12 mouse cellular contexts compared by ENCODE assay signal in the genomic region with DNA sequence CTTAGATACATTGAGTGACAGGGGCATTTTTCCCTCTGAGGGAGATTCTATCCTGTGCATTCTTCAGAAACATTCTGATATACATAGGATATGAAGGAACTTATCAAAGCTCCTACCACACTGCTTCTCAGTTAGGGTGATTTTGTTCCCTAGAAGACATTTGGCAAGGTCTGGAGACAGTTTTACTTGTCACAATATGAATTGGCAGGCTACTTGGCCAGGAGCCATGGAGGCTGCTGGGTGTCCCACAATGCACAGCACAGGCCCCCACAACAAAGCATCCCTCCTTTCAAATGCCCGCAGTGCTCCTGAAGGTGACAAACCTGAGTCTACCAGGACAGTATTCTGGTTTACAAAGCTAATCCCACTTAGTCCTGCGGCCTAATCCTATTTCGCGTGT. TPM values are rescaled to one million over a fixed set of nuclear protein-coding genes. Genes with fewer than 3 reads are reported as not detected.
DNase-seq lines count a peak whose midpoint lies in the region.
"Had no signal": no experiment of that assay in that cellular context is flagged by ENCODE, and none has a peak within 500 bp of the region (broad histone marks: within the 10 kb centered on the region; RNA-seq: fewer than 3 reads in every experiment).

No protein-coding gene starts in this region.

- DNase-seq in cerebellum, postnatal 36 days = peak; percentile 16 to 18
- DNase-seq in cerebellum, adult 11-12 months = no peak
- peak; percentile 85 for DNase-seq in left cerebral cortex, postnatal 4 days
- no peak for DNase-seq in left cerebral cortex, adult 8-10 months (ENCODE audit: low spot score in 2 of 2)
- peak; percentile 12 for DNase-seq in right cerebral cortex, postnatal 4 days
- DNase-seq in right cerebral cortex, adult 18-20 months = no peak
- DNase-seq: adrenal gland, adult 2 months; adrenal gland, postnatal 25 days; cerebellum, adult 11 months; forebrain, postnatal 0 days; gastrocnemius, postnatal 14 days had no signal

- intact Hi-C loops in left cerebral cortex, postnatal 4 days (cut with DNase I) = no loop called here

RNA-seq across cellular contexts. Expression of a gene that starts 32.0 kb away (rescaled TPM):
- total RNA-seq in left cerebral cortex, postnatal 4 days (2021) = 1 to 10 TPM; 1.3 to 1.5 TPM
- 1 to 10 TPM; 2.4 to 3.5 (median 3.0) TPM for total RNA-seq in left cerebral cortex, adult 8-10 months (2022)
- total RNA-seq: adrenal gland, postnatal 25 days; heart, postnatal 25 days had no signal

RNA-seq across cellular contexts. Expression of a gene that starts 55.0 kb away (rescaled TPM):
- total RNA-seq in left cerebral cortex, postnatal 4 days (2021) = 10 to 100 TPM; 60.6 to 64.9 TPM
- total RNA-seq in left cerebral cortex, adult 8-10 months (2022) = 10 to 100 TPM; 18.7 to 25.6 (median 20.5) TPM
- total RNA-seq: adrenal gland, postnatal 25 days had no signal

Comparison
In these comparisons a context has a peak if more than half of its experiments do, and no peak if none do; other contexts are left out.
1. DNase-seq: peak in cerebellum, postnatal 36 days (2 of 2), left cerebral cortex, postnatal 4 days (single experiment) and right cerebral cortex, postnatal 4 days (single experiment); none in cerebellum, adult 11-12 months (single experiment), left cerebral cortex, adult 8-10 months (0 of 2) and right cerebral cortex, adult 18-20 months (single experiment).